Mouse (Mus musculus): Measurements from ENCODE around the gene Cop1. TPM values are rescaled to one million over a fixed set of nuclear protein-coding genes. Genes with fewer than 3 reads are reported as not detected.
"Not testable (repeated sequence)": the region's sequence is repeated elsewhere in the genome, so short reads cannot be mapped to it uniquely, and the experiment has no call there.

Gene Cop1
- polyA plus RNA-seq, 1 experiment from 2014 or later: 107 TPM

DNA sequence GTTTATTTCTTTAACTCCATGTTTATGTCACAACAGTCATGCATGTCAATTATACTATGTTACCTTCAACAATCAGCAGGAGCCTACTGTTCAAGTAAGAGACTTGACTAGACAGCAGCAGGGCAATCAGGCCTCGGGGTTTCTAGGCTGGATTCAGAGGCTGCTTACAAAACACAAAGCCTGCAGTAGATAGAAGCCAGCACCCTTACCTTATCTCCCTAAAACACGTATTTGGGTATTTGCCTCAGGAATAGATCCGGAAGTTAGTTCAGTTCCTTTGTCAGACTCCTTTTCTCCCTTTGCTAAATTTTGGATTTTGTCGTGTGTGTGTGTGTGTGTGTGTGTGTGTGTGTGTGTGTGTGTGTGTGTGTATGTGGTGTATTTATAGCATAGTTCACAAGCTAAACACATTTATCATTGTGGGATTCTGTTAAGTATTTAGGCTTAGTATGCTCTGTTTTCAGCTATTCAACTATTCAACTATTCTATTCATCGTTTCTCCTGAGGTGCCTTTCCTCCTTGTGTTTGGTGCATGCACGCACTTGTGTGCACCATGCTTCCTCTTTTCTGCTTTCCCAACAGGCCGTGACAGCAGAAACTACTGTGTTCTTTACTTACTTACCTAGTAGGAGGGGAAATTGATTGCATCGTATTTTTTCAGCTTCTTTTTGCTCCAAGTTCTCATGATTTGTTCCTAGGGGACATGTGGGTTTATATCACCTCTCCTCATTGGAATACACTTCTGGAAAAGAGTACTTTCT, 6.9 kb upstream of the Cop1 start:
- H3K27me3 ChIP-seq (ENCODE audit: control insufficient read depth, insufficient read depth, low read length): no peaks in the 10 kb centered on the region
- H3K4me1 ChIP-seq (ENCODE audit: control insufficient read depth in 2 of 2, insufficient read depth in 2 of 2, low read length in 2 of 2): peaks cover 3% of the 10 kb centered on the region in 2 experiments; a peak in 3 of 4 replicates
- H3K4me3 ChIP-seq (ENCODE audit: control insufficient read depth in 1 of 2, insufficient read depth in 1 of 2, low read depth in 1 of 2, low read length in 2 of 2): no peak overlapping the region
- WGBS: 53% methylated on average over 8 of the region's 8 CpGs
- H3K27ac ChIP-seq (replicated peaks in 1 of 2; ENCODE audit: control insufficient read depth in 1 of 2, insufficient read depth in 1 of 2, low read depth in 2 of 2, low read length in 2 of 2): no peak overlapping the region
- no peak overlapping the region for H3K9ac ChIP-seq (ENCODE audit: low read length)
- no peaks in the 10 kb centered on the region for H3K9me3 ChIP-seq (ENCODE audit: control insufficient read depth, low read length)
- no peak for ATAC-seq (ENCODE audit: insufficient number of reproducible peaks, insufficient read depth, low FRiP score, low read depth)
- H3K4me2 ChIP-seq (ENCODE audit: low read length): no peak overlapping the region
- H3K36me3 ChIP-seq (ENCODE audit: control insufficient read depth, insufficient read depth, low read length): no peaks in the 10 kb centered on the region

DNA sequence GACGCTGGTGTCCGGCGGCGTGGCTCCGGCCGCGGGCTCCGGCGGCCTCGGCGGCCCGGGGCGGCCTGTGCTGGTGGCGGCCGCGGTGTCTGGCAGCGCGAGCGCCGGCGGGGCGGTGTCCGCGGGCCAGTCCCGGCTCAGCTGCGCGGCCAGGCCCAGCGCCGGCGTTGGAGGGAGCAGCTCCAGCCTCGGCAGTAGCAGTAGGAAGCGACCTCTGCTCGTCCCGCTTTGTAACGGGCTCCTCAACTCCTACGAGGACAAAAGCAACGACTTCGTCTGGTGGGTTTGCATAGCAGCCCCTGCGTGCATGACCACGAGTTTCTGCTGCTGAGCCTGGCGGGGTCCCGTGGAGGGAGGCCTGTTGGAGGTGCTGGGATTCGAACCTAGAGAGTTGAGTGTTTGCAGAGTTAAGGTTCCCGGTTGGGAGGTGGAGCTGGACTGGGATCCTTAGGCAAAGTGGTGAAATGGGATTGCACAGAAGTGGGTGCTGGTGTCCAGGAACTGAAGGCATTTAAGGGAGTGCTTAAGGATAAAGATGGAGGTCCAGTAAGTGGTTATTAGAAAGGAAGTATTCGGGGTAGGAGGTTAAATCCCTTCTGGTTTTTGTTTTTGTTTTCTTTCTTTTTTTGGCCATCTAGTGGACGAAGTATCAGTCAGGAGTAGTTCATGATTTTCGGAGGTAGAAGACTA, 597 bp downstream of the Cop1 start:
- peaks cover 5 to 29% of the 10 kb centered on the region in 2 experiments for H3K4me1 ChIP-seq (ENCODE audit: control insufficient read depth in 2 of 2, insufficient read depth in 2 of 2, low read length in 2 of 2)
- not testable (repeated sequence) for H3K9me3 ChIP-seq (ENCODE audit: control insufficient read depth, low read length); H3K36me3 ChIP-seq (ENCODE audit: control insufficient read depth, insufficient read depth, low read length); H3K27me3 ChIP-seq (ENCODE audit: control insufficient read depth, insufficient read depth, low read length)
- H3K4me3 ChIP-seq (ENCODE audit: control insufficient read depth in 1 of 2, insufficient read depth in 1 of 2, low read depth in 1 of 2, low read length in 2 of 2): peak overlapping the region; percentile 76
- H3K9ac ChIP-seq (ENCODE audit: low read length): peak overlapping the region; percentile 89
- under 1% methylated on average over 20 of the region's 47 CpGs for WGBS
- peak overlapping the region; percentile 57 to 72 for H3K27ac ChIP-seq (replicated peaks in 1 of 2; ENCODE audit: control insufficient read depth in 1 of 2, insufficient read depth in 1 of 2, low read depth in 2 of 2, low read length in 2 of 2)
- ATAC-seq (ENCODE audit: insufficient number of reproducible peaks, insufficient read depth, low FRiP score, low read depth): peak; percentile 63
- H3K4me2 ChIP-seq (ENCODE audit: low read length): peak overlapping the region; percentile 82

DNA sequence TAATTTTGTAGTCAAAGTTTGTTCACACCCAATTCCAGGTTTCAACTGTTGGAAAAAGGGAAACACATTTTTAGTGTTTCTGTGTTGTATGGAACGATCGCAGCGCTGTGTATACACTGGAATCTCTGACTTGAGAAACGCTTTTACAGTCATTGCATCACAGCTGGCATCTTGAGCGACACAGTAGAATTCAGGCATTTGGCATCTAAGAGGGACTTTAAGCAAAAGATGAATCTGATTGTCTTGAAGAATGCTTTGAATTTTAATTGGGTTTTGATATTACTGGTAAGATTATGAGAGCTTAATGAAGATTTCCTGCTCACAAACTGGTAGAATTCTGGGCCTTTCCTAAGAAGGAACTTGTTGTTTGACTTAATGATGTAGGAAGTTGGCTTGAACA, 1.3 kb downstream of the Cop1 start:
- Histone ChIP-seq H3K27me3 (ENCODE audit: control insufficient read depth, insufficient read depth, low read length) (no peaks in the 10 kb centered on the region), H3K4me2 (ENCODE audit: low read length) (peak overlapping the region; percentile 82), H3K27ac (replicated peaks in 1 of 2; ENCODE audit: control insufficient read depth in 1 of 2, insufficient read depth in 1 of 2, low read depth in 2 of 2, low read length in 2 of 2) (no peak overlapping the region; a peak in 1 of 4 replicates), H3K9me3 (ENCODE audit: control insufficient read depth, low read length) (no peaks in the 10 kb centered on the region), H3K9ac (ENCODE audit: low read length) (peak overlapping the region; percentile 89), H3K36me3 (ENCODE audit: control insufficient read depth, insufficient read depth, low read length) (0 out of 2 replicates have a peak, but pooled peaks cover 3% of the 10 kb centered on the region), H3K4me3 (ENCODE audit: control insufficient read depth in 1 of 2, insufficient read depth in 1 of 2, low read depth in 1 of 2, low read length in 2 of 2) (peak overlapping the region; percentile 76; a peak in 3 of 4 replicates), H3K4me1 (ENCODE audit: control insufficient read depth in 2 of 2, insufficient read depth in 2 of 2, low read length in 2 of 2) (peaks cover 5 to 33% of the 10 kb centered on the region in 2 experiments)
- WGBS: 25% methylated on average over 5 of the region's 5 CpGs
- ATAC-seq (ENCODE audit: insufficient number of reproducible peaks, insufficient read depth, low FRiP score, low read depth): no peak

DNA sequence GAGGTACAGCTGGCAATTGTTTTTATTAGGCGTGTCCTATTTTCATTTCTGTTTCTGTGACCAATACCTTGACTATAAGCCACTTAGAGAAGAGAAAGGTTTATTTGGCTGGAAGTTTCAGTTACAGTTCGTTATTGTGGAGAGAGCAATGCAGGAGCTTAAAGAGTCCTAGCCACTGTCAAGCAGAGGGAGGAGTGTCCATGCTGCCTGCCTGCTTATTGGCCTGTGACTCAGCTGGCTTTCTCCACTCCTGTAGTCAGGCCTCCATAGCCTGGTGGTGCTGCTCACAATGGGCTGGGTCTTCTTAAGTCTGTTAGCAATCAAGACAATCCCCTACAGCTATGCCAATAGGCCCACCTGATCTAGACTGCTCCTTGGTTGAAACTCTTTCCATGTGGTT, 2.4 kb downstream of the Cop1 start:
- 70% methylated on average over 2 of the region's 2 CpGs for WGBS
- no peak overlapping the region; a peak in 1 of 4 replicates for H3K4me3 ChIP-seq (ENCODE audit: control insufficient read depth in 1 of 2, insufficient read depth in 1 of 2, low read depth in 1 of 2, low read length in 2 of 2)

DNA sequence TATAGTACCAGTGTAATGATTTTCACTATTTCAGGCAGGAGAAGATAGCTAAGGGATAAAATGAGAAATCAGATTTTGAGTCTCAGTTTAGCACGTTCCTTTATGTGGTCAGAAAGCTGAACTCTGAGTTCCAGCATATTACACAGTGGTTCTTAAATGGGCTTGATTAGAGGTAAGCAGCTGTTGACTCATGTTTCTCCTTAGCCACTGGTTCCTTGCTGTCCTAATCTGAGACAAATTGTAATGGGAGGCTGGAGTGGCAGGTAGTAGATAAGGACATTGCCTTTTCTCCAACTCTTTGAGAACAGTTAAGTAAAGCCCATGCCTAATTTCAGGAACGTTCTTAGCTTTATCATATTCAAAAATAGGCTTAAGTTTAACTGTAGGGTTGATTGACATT, 3.6 kb downstream of the Cop1 start:
- no peak for ATAC-seq (ENCODE audit: insufficient number of reproducible peaks, insufficient read depth, low FRiP score, low read depth)
- WGBS: 33% methylated on average over 2 of the region's 2 CpGs
- peaks cover 12% of the 10 kb centered on the region for H3K36me3 ChIP-seq (ENCODE audit: control insufficient read depth, insufficient read depth, low read length)

More for the DNA sequence above, 2.4 kb downstream of the Cop1 start:
- no peaks in the 10 kb centered on the region for H3K27me3 ChIP-seq (ENCODE audit: control insufficient read depth, insufficient read depth, low read length)
- H3K4me2 ChIP-seq (ENCODE audit: low read length): peak overlapping the region; percentile 82
- H3K9me3 ChIP-seq (ENCODE audit: control insufficient read depth, low read length): no peaks in the 10 kb centered on the region
- no peak overlapping the region for H3K27ac ChIP-seq (replicated peaks in 1 of 2; ENCODE audit: control insufficient read depth in 1 of 2, insufficient read depth in 1 of 2, low read depth in 2 of 2, low read length in 2 of 2)
- no peak overlapping the region for H3K9ac ChIP-seq (ENCODE audit: low read length)
- 0 out of 2 replicates have a peak, but pooled peaks cover 3% of the 10 kb centered on the region for H3K36me3 ChIP-seq (ENCODE audit: control insufficient read depth, insufficient read depth, low read length)
- ATAC-seq (ENCODE audit: insufficient number of reproducible peaks, insufficient read depth, low FRiP score, low read depth): no peak
- peaks cover 2 to 29% of the 10 kb centered on the region in 2 experiments for H3K4me1 ChIP-seq (ENCODE audit: control insufficient read depth in 2 of 2, insufficient read depth in 2 of 2, low read length in 2 of 2)

DNA sequence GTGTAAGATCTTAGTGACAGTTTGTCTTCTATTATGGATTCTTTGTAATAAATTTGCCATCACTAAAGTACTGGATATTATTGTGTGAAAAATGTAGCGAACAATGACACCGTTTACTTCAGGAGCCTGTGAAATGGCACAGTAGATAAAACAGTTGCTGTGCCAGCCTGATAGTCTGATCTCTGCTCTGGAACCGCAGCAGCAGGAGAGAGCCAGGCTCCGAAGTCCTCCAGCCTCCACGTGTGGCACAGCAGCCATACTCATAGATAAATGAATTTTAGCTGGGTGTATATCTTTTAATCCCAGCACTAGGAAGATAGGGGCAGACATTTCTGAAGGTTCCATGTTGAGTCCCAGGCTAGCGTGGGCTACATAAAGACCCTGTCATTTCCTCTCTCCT, 6.0 kb downstream of the Cop1 start:
- no peak for ATAC-seq (ENCODE audit: insufficient number of reproducible peaks, insufficient read depth, low FRiP score, low read depth)
- H3K4me1 ChIP-seq (ENCODE audit: control insufficient read depth in 2 of 2, insufficient read depth in 2 of 2, low read length in 2 of 2): peaks cover 2 to 31% of the 10 kb centered on the region in 2 experiments
- H3K36me3 ChIP-seq (ENCODE audit: control insufficient read depth, insufficient read depth, low read length): peaks cover 13% of the 10 kb centered on the region
- no peak overlapping the region for H3K4me2 ChIP-seq (ENCODE audit: low read length)
- no peaks in the 10 kb centered on the region for H3K27me3 ChIP-seq (ENCODE audit: control insufficient read depth, insufficient read depth, low read length)
- no peak overlapping the region for H3K9ac ChIP-seq (ENCODE audit: low read length)
- H3K9me3 ChIP-seq (ENCODE audit: control insufficient read depth, low read length): no peaks in the 10 kb centered on the region
- H3K4me3 ChIP-seq (ENCODE audit: control insufficient read depth in 1 of 2, insufficient read depth in 1 of 2, low read depth in 1 of 2, low read length in 2 of 2): no peak overlapping the region
- no peak overlapping the region for H3K27ac ChIP-seq (replicated peaks in 1 of 2; ENCODE audit: control insufficient read depth in 1 of 2, insufficient read depth in 1 of 2, low read depth in 2 of 2, low read length in 2 of 2)
- WGBS: 47% methylated on average over 6 of the region's 6 CpGs

More for the DNA sequence above, 3.6 kb downstream of the Cop1 start:
- Histone ChIP-seq H3K4me1 (ENCODE audit: control insufficient read depth in 2 of 2, insufficient read depth in 2 of 2, low read length in 2 of 2) (peaks cover 2 to 29% of the 10 kb centered on the region in 2 experiments), H3K4me3 (ENCODE audit: control insufficient read depth in 1 of 2, insufficient read depth in 1 of 2, low read depth in 1 of 2, low read length in 2 of 2) (no peak overlapping the region), H3K4me2 (ENCODE audit: low read length) (no peak overlapping the region), H3K27me3 (ENCODE audit: control insufficient read depth, insufficient read depth, low read length) (no peaks in the 10 kb centered on the region), H3K9me3 (ENCODE audit: control insufficient read depth, low read length) (no peaks in the 10 kb centered on the region), H3K27ac (replicated peaks in 1 of 2; ENCODE audit: control insufficient read depth in 1 of 2, insufficient read depth in 1 of 2, low read depth in 2 of 2, low read length in 2 of 2) (no peak overlapping the region; a peak in 1 of 4 replicates), H3K9ac (ENCODE audit: low read length) (no peak overlapping the region)

DNA sequence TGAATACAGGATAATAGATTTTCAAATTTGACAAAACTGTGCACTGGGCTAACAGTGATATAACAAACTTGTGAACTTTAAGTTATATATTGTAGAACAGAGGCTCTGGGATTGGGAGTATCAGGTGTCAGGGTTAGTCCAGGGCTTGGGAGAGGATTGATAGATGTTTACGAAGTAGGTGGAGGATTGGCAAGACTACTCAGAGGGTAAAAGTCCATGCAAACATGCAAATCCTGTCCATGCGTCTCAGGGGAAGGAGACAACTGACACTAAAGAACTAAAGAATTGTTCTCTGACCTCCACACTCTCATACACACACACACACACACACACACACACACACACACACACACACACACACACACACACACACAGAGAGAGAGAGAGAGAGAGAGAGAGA, 18.2 kb downstream of the Cop1 start:
- no peak for ATAC-seq (ENCODE audit: insufficient number of reproducible peaks, insufficient read depth, low FRiP score, low read depth)
- Histone ChIP-seq H3K27me3 (ENCODE audit: control insufficient read depth, insufficient read depth, low read length) (no peaks in the 10 kb centered on the region), H3K4me3 (ENCODE audit: control insufficient read depth in 1 of 2, insufficient read depth in 1 of 2, low read depth in 1 of 2, low read length in 2 of 2) (no peak overlapping the region), H3K4me1 (ENCODE audit: control insufficient read depth in 2 of 2, insufficient read depth in 2 of 2, low read length in 2 of 2) (no peaks in the 10 kb centered on the region), H3K9me3 (ENCODE audit: control insufficient read depth, low read length) (no peaks in the 10 kb centered on the region), H3K36me3 (ENCODE audit: control insufficient read depth, insufficient read depth, low read length) (peaks cover 55% of the 10 kb centered on the region), H3K27ac (replicated peaks in 1 of 2; ENCODE audit: control insufficient read depth in 1 of 2, insufficient read depth in 1 of 2, low read depth in 2 of 2, low read length in 2 of 2) (no peak overlapping the region), H3K9ac (ENCODE audit: low read length) (no peak overlapping the region), H3K4me2 (ENCODE audit: low read length) (no peak overlapping the region)
- 80% methylated on average over 2 of the region's 2 CpGs for WGBS

Measured in heart, embryonic 14.5 days (tissue).